Mouse (Mus musculus) embryo, embryonic 10.5 days (tissue): ENCODE data around the gene Slc37a1.

Source experiments
- DNase-seq: peaks from one replicate; pipeline ENCODE4 v3.0.0-alpha.2; 2015; ENCODE audit warnings: low spot score

Slc37a1 gene

GRCm38 (mm10) chr17:31294363-31295214 is 8.0 kb downstream of the Slc37a1 start:
- no peak for DNase-seq

- peak; percentile 73 for DNase-seq
These were observed 8.8 kb downstream of the Slc37a1 start for GRCm38 (mm10) chr17:31295215-31295891.

- peak; percentile 80 for DNase-seq
These were observed 9.5 kb downstream of the Slc37a1 start for GRCm38 (mm10) chr17:31295892-31296781.

GRCm38 (mm10) chr17:31297521-31297939 is 10.9 kb downstream of the Slc37a1 start:
- no peak for DNase-seq

- DNase-seq = no peak
These were observed 12.0 kb downstream of the Slc37a1 start for GRCm38 (mm10) chr17:31298419-31299209.

GRCm38 (mm10) chr17:31299981-31300380 is 13.4 kb downstream of the Slc37a1 start:
- DNase-seq = no peak

GRCm38 (mm10) chr17:31300736-31301135 is 14.1 kb downstream of the Slc37a1 start:
- DNase-seq = no peak

- DNase-seq = no peak
These were observed 16.8 kb downstream of the Slc37a1 start for GRCm38 (mm10) chr17:31303401-31303800.

- DNase-seq = no peak
These were observed 18.5 kb downstream of the Slc37a1 start for GRCm38 (mm10) chr17:31304895-31305775.

- no peak for DNase-seq
These were observed 19.2 kb downstream of the Slc37a1 start for GRCm38 (mm10) chr17:31305776-31306120.

- no peak for DNase-seq
These were observed 21.2 kb downstream of the Slc37a1 start for GRCm38 (mm10) chr17:31307756-31308155.

GRCm38 (mm10) chr17:31308291-31308816 is 21.8 kb downstream of the Slc37a1 start:
- no peak for DNase-seq

GRCm38 (mm10) chr17:31309281-31309793 is 22.7 kb downstream of the Slc37a1 start:
- DNase-seq = peak; percentile 83

- no peak for DNase-seq
These were observed 24.5 kb downstream of the Slc37a1 start for GRCm38 (mm10) chr17:31311047-31311446.

GRCm38 (mm10) chr17:31312648-31313047 is 26.1 kb downstream of the Slc37a1 start:
- no peak for DNase-seq

GRCm38 (mm10) chr17:31315046-31315792 is 28.6 kb downstream of the Slc37a1 start:
- DNase-seq = peak; percentile 36

GRCm38 (mm10) chr17:31315993-31316392 is 29.4 kb downstream of the Slc37a1 start:
- no peak for DNase-seq

GRCm38 (mm10) chr17:31316998-31317397 is 30.4 kb downstream of the Slc37a1 start:
- DNase-seq = no peak
